Mouse (Mus musculus) stomach, postnatal 0 days (tissue): ENCODE results near the gene Wee1.

Experiments used
- CTCF ChIP-seq: IDR thresholded peaks from 2 replicates; pipeline ENCODE4 v1.5.1; 2016; ENCODE audit warnings: antibody characterized with exemption, low read depth, mild to moderate bottlenecking, moderate library complexity
- EP300 ChIP-seq: optimal IDR thresholded peaks from 2 replicates; pipeline ENCODE3; 2016; ENCODE audit warnings: antibody characterized with exemption

DNA sequence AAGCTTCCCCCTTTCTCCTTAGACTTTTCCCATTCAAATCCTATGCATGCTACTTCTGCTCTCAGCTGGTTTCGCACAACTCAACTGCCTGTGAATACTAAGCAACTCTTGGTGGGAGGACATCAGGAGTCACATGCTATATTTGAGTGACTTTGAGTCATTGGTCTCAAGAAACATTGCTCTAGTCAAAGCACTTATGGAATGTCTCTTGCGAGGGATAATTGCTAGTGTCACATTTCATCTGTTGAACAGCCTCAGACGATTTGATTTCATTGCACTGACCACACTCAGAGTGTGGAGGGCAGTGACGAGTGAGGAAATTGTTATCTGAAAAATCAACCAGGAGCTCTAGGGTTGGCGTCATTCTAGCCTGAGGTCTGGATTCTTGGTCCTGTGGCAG lies 7.1 kb upstream of the Wee1 start:
- no peak for TF ChIP-seq CTCF
- TF ChIP-seq EP300: no peak
